Mouse (Mus musculus): ENCODE measurements around the gene Ttc38.
A peak's percentile ranks its signal among the peaks of the same experiment; 100 is the strongest.

Gene Ttc38

GRCm38 (mm10) chr15:85897113-85897512 is 65.0 kb downstream of the Ttc38 start:
- DNase-seq = peak; percentile 30 to 39

- DNase-seq = no peak
Measured at GRCm38 (mm10) chr15:85899396-85899795, 67.3 kb downstream of the Ttc38 start.

GRCm38 (mm10) chr15:85900318-85900717 is 68.2 kb downstream of the Ttc38 start:
- DNase-seq = peak in 1 of 2 experiments; percentile 11

- DNase-seq = no peak
Measured at GRCm38 (mm10) chr15:85900801-85901200, 68.7 kb downstream of the Ttc38 start.

DNA sequence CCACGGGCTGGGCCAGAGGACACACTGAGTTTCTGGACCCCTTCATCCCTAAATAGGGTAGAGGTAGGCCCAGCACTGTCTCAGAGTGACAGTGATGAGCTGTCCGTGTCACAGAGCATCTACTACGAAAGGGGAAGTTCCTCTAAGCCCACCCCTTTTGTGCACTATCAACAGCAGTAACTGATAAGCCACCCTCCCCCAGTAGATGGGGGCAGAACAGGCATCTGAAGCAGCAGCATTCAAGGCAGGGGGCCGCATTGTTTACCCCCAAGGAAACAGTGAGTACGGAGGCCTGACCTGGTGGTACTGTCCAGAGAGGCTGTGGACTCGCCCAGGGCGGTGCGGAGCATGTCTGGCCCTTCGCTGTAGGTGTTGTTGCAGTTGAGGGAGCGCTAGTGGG is 70.4 kb downstream of the Ttc38 start:
- DNase-seq = no peak

DNA sequence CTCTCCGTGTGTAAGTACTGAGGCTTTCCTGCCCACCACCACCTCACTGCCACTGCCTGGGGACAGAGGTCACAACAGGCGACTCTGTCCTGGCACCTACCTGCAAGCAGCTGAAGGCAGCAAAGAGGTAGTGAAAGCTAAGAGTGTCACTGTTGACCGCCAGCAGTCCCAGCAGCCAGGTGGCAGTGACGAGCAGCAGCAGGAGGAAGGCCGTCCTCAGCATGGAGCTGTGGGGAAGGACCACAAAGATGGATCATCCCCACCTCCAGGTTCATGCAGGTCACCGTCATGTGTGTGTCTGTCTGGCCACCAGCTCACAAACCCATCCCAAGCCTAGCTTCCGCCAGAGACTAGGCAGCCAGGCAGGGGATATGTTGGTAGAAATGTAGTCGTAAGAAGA is 71.7 kb downstream of the Ttc38 start:
- DNase-seq = peak; percentile 43 to 46
